Mouse (Mus musculus) telencephalon, adult 2 months (tissue): Measurements from ENCODE around the gene Tcn2.

Source experiments
- DNase-seq: peaks from one replicate; pipeline ENCODE4 v3.0.0-alpha.2; 2011; ENCODE audit warnings: low read depth, low spot score

Tcn2 gene

DNA sequence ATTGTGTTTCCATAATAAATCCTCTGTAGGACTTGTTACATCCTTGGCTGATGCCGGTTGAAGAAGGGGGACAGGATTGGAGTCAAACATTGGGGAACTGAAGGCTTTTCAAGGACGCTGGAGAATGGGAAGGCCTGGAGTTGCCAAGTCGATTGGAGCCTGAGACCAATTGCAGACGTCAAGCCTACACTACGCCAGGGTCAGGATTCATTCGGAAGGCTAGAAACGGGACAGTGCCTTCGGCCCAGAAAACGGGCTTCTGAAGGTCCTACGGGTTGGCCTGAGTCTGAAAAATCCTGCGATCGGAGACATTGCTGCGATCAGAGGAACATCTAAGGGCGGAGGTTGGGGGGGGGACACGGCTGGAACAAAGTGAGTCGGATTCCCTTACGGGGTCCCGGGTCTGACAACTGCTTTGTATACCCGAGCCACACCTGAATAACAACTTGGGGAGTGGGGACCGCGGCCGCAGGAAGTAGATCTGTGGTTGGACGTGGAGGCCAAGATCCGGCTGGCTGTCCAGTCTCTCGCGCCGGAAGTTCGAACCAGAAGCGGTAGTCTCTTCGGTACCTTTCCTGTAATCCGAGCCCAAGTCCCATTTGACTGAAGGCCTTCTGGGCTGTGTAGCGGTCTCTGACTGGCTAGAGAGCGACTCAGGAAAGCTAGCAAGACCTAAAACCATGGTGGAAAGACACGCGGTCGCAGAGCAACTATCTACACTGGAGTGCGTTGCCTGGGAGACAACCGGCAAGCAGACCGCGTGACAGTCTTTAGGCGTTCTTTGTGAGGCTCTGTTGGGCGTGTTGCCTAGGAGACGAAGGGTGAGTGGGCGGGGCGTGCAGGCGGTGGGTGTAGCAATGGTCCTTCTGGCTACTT is 37.3 kb downstream of the Tcn2 start, which contains the start of the genes 4921536K21Rik and Dusp18:
Gene 4921536K21Rik, minus strand, starts transcription at position 693 of the 876 bp plus-strand sequence.
Gene Dusp18, plus strand, starts transcription at position 835 of the 876 bp plus-strand sequence.
- DNase-seq: peak; percentile 92

DNA sequence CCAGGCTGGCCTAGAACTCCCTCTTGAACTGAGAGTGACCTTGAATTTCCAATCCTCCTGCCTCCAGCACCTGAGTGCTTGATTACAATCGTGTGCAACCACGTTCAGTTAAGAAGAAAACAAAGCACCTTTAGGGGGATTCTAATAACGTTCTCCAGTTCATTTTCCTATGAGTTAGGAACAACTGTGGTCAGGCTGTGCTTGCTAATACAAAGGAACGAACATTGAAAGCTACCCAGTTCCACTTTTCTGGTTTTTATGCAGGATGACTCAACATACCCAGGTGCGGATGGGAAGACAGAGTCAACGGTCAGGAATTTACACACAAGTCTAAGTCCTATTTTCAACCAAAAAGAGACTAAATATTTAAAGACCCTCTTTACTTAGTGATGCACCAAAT is 38.0 kb downstream of the Tcn2 start:
- DNase-seq: no peak

DNA sequence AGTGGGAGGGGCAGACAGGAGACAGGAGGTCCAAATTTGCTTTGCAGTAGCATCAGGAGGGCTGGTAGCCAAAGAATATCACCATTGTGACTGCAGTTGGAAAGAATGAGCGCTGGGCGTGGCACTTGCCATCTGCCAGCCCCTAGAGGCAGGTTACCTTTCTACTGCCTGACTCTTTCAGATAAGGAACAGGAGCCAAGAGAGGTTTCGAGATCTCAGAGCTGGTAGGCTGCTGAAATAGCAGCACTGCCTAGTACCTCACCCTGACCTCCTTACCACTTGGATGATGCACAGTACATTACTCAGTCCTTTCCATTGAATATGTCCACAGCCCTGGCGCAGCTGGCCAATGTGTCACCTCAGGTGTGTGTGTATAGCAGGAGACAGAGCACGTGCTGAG is 44.6 kb downstream of the Tcn2 start:
- DNase-seq: no peak

GRCm38 (mm10) chr11:3883711-3884110 is 48.2 kb downstream of the Tcn2 start:
- DNase-seq: no peak

- peak; percentile 50 for DNase-seq
These were observed 52.1 kb downstream of the Tcn2 start for GRCm38 (mm10) chr11:3879836-3880235.

GRCm38 (mm10) chr11:3878660-3879059 is 53.3 kb downstream of the Tcn2 start:
- no peak for DNase-seq

DNA sequence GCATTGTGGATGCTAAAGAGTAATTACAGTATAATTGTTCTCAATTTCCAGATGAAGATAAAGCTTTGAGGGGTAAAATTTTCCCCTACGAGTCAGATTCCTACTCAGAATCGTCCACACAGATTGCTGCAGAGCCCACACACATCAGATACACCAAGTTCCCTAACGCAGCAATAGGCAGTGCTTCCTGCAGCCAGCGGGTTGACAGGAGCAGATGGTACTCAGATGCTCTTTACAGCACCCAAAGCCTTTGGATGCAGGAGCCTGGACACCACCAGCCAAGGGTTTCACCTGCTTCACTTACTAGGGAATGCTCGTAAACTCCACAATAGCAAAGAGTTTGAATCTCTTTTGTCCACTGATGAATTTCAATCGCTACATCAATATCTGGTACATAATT is 55.5 kb downstream of the Tcn2 start:
- DNase-seq: no peak
